Mouse (Mus musculus): ENCODE measurements around the gene Rap1b. TPM values are rescaled to one million over a fixed set of nuclear protein-coding genes. Genes with fewer than 3 reads are reported as not detected.

Gene Rap1b
- polyA plus RNA-seq, 1 experiment from 2014 or later = 202 TPM

GRCm38 (mm10) chr10:117777501-117778327 lies 68.1 kb downstream of the Rap1b start:
- Histone ChIP-seq H3K4me3 (ENCODE audit: low read depth, low read length) (no peak overlapping the region), H3K27ac (replicated peaks; ENCODE audit: low read depth, low read length) (no peak overlapping the region), H3K9me3 (ENCODE audit: control insufficient read depth, low read length) (no peaks in the 10 kb centered on the region), H3K4me2 (ENCODE audit: low read depth, low read length) (no peak overlapping the region), H3K27me3 (replicated peaks; ENCODE audit: control insufficient read depth, insufficient read depth, low read length) (no peaks in the 10 kb centered on the region), H3K9ac (ENCODE audit: low read depth, low read length) (no peak overlapping the region), H3K4me1 (ENCODE audit: control insufficient read depth, insufficient read depth, low read length) (no peaks in the 10 kb centered on the region), H3K36me3 (ENCODE audit: control insufficient read depth, insufficient read depth, low read length) (peaks cover 87% of the 10 kb centered on the region)
- ATAC-seq (ENCODE audit: low read depth) (no peak), DNase-seq (ENCODE audit: low spot score) (no peak)
- WGBS = 92% methylated on average over 17 of the region's 17 CpGs

GRCm38 (mm10) chr10:117777103-117777470 lies 68.7 kb downstream of the Rap1b start:
- no peak overlapping the region for H3K27ac ChIP-seq (replicated peaks; ENCODE audit: low read depth, low read length)
- peaks cover 87% of the 10 kb centered on the region for H3K36me3 ChIP-seq (ENCODE audit: control insufficient read depth, insufficient read depth, low read length)
- H3K4me2 ChIP-seq (ENCODE audit: low read depth, low read length) = no peak overlapping the region
- DNase-seq (ENCODE audit: low spot score) (no peak), ATAC-seq (ENCODE audit: low read depth) (no peak)
- H3K9me3 ChIP-seq (ENCODE audit: control insufficient read depth, low read length) = no peaks in the 10 kb centered on the region
- no peaks in the 10 kb centered on the region for H3K27me3 ChIP-seq (replicated peaks; ENCODE audit: control insufficient read depth, insufficient read depth, low read length)
- H3K9ac ChIP-seq (ENCODE audit: low read depth, low read length) = no peak overlapping the region
- H3K4me1 ChIP-seq (ENCODE audit: control insufficient read depth, insufficient read depth, low read length) = no peaks in the 10 kb centered on the region
- 98% methylated on average over 3 of the region's 3 CpGs for WGBS
- no peak overlapping the region for H3K4me3 ChIP-seq (ENCODE audit: low read depth, low read length)

DNA sequence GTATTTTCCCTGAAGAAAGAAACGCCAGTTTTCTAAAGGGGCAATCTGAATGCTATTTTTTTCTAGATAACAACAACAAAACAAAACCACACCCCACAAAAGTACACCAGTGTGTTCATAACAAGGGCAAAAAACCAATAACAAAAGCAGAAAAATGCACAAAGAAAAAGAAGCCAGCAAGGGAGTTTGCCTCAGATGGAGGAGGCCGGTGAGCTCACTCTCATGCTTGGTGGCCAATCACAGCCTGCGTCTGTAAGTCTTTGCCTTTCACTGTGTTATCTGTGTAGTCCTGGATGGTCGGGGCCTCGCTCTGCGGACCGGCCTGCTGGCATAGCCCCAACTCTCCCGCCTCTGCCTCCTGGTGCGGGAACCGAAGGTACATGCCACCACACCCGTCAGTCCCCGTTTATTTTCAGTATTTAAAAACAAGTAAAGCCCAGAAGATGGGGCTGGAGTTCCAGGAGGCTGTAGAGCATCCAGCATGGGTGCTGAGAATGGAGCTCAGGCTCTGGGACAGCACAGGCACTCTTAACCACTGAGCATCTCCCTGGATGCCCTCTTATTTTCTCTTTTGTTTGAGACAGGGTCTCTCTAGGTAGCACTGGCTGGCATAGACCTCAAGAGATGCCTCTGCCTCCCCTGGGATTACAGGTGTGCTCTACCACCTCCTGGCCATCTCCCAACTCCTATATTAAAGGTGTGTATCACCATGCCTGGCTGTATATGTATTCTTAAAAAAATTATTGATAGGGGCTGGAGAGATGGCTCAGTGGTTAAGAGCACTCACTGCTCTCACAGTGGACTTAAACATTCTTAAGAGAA lies 69.3 kb downstream of the Rap1b start:
- no peak overlapping the region for H3K4me2 ChIP-seq (ENCODE audit: low read depth, low read length)
- H3K4me1 ChIP-seq (ENCODE audit: control insufficient read depth, insufficient read depth, low read length) = no peaks in the 10 kb centered on the region
- no peak overlapping the region for H3K9ac ChIP-seq (ENCODE audit: low read depth, low read length)
- H3K27me3 ChIP-seq (replicated peaks; ENCODE audit: control insufficient read depth, insufficient read depth, low read length) = no peaks in the 10 kb centered on the region
- H3K36me3 ChIP-seq (ENCODE audit: control insufficient read depth, insufficient read depth, low read length) = peaks cover 84% of the 10 kb centered on the region
- H3K4me3 ChIP-seq (ENCODE audit: low read depth, low read length) = no peak overlapping the region
- 92% methylated on average over 12 of the region's 12 CpGs for WGBS
- DNase-seq (ENCODE audit: low spot score) = no peak
- H3K27ac ChIP-seq (replicated peaks; ENCODE audit: low read depth, low read length) = no peak overlapping the region
- ATAC-seq (ENCODE audit: low read depth) = no peak
- no peaks in the 10 kb centered on the region for H3K9me3 ChIP-seq (ENCODE audit: control insufficient read depth, low read length)

- Histone ChIP-seq H3K4me3 (ENCODE audit: low read depth, low read length) (no peak overlapping the region), H3K4me2 (ENCODE audit: low read depth, low read length) (no peak overlapping the region), H3K4me1 (ENCODE audit: control insufficient read depth, insufficient read depth, low read length) (no peaks in the 10 kb centered on the region), H3K27ac (replicated peaks; ENCODE audit: low read depth, low read length) (no peak overlapping the region), H3K9ac (ENCODE audit: low read depth, low read length) (no peak overlapping the region), H3K36me3 (ENCODE audit: control insufficient read depth, insufficient read depth, low read length) (peaks cover 84% of the 10 kb centered on the region), H3K9me3 (ENCODE audit: control insufficient read depth, low read length) (no peaks in the 10 kb centered on the region), H3K27me3 (replicated peaks; ENCODE audit: control insufficient read depth, insufficient read depth, low read length) (no peaks in the 10 kb centered on the region)
- 85% methylated on average over 6 of the region's 6 CpGs for WGBS
- ATAC-seq (ENCODE audit: low read depth) (no peak), DNase-seq (ENCODE audit: low spot score) (no peak)
Observed at GRCm38 (mm10) chr10:117775401-117776144, 70.3 kb downstream of the Rap1b start.

GRCm38 (mm10) chr10:117774817-117775120 lies 71.1 kb downstream of the Rap1b start:
- Histone ChIP-seq H3K9me3 (ENCODE audit: control insufficient read depth, low read length) (no peaks in the 10 kb centered on the region), H3K27ac (replicated peaks; ENCODE audit: low read depth, low read length) (no peak overlapping the region), H3K9ac (ENCODE audit: low read depth, low read length) (no peak overlapping the region), H3K27me3 (replicated peaks; ENCODE audit: control insufficient read depth, insufficient read depth, low read length) (no peaks in the 10 kb centered on the region), H3K4me1 (ENCODE audit: control insufficient read depth, insufficient read depth, low read length) (no peaks in the 10 kb centered on the region), H3K36me3 (ENCODE audit: control insufficient read depth, insufficient read depth, low read length) (peaks cover 90% of the 10 kb centered on the region), H3K4me2 (ENCODE audit: low read depth, low read length) (no peak overlapping the region), H3K4me3 (ENCODE audit: low read depth, low read length) (no peak overlapping the region)
- WGBS = 96% methylated on average over 1 of the region's 1 CpGs
- no peak for DNase-seq (ENCODE audit: low spot score)
- ATAC-seq (ENCODE audit: low read depth) = no peak

- WGBS = 95% methylated on average over 22 of the region's 22 CpGs
- Histone ChIP-seq H3K27ac (replicated peaks; ENCODE audit: low read depth, low read length) (no peak overlapping the region), H3K36me3 (ENCODE audit: control insufficient read depth, insufficient read depth, low read length) (peaks cover 93% of the 10 kb centered on the region), H3K4me1 (ENCODE audit: control insufficient read depth, insufficient read depth, low read length) (no peaks in the 10 kb centered on the region), H3K9ac (ENCODE audit: low read depth, low read length) (no peak overlapping the region), H3K4me3 (ENCODE audit: low read depth, low read length) (no peak overlapping the region), H3K27me3 (replicated peaks; ENCODE audit: control insufficient read depth, insufficient read depth, low read length) (no peaks in the 10 kb centered on the region), H3K4me2 (ENCODE audit: low read depth, low read length) (no peak overlapping the region), H3K9me3 (ENCODE audit: control insufficient read depth, low read length) (no peaks in the 10 kb centered on the region)
- DNase-seq (ENCODE audit: low spot score) (no peak), ATAC-seq (ENCODE audit: low read depth) (no peak)
Observed at GRCm38 (mm10) chr10:117774011-117774816, 71.6 kb downstream of the Rap1b start.

- no peaks in the 10 kb centered on the region for H3K4me1 ChIP-seq (ENCODE audit: control insufficient read depth, insufficient read depth, low read length)
- 95% methylated on average over 7 of the region's 7 CpGs for whole genome bisulfite sequencing
- H3K9ac ChIP-seq (ENCODE audit: low read depth, low read length) = no peak overlapping the region
- DNase-seq (ENCODE audit: low spot score) (no peak), ATAC-seq (ENCODE audit: low read depth) (no peak)
- H3K27me3 ChIP-seq (replicated peaks; ENCODE audit: control insufficient read depth, insufficient read depth, low read length) = no peaks in the 10 kb centered on the region
- no peak overlapping the region for H3K27ac ChIP-seq (replicated peaks; ENCODE audit: low read depth, low read length)
- no peak overlapping the region for H3K4me3 ChIP-seq (ENCODE audit: low read depth, low read length)
- H3K36me3 ChIP-seq (ENCODE audit: control insufficient read depth, insufficient read depth, low read length) = peaks cover 88% of the 10 kb centered on the region
- no peak overlapping the region for H3K4me2 ChIP-seq (ENCODE audit: low read depth, low read length)
- H3K9me3 ChIP-seq (ENCODE audit: control insufficient read depth, low read length) = no peaks in the 10 kb centered on the region
Observed at GRCm38 (mm10) chr10:117773106-117773720, 72.6 kb downstream of the Rap1b start.

All from embryonic facial prominence, embryonic 14.5 days (tissue).